Mouse (Mus musculus) stomach, embryonic 16.5 days (tissue): ENCODE measurements around the gene Stat1. TPM values are rescaled to one million over a fixed set of nuclear protein-coding genes. Genes with fewer than 3 reads are reported as not detected.
A peak's percentile ranks its signal among the peaks of the same experiment; 100 is the strongest.

Source experiments
- ATAC-seq: fragments of 200-750 bp; cut with Nextera tagmentation; 2 replicates; pipeline ENCODE4 v1.8.0; 2017; ENCODE audit warnings: moderate number of reproducible peaks, moderate TSS enrichment; ENCODE audit not compliant: insufficient read depth, low FRiP score
- H3K27ac ChIP-seq: fragments of 300-500 bp; sonication (generic); 2 replicates; pipeline ENCODE4 v1.5.1; 2014; ENCODE audit warnings: low read length
- H3K27me3 ChIP-seq: fragments of 300-500 bp; sonication (generic); 2 replicates; pipeline ENCODE4 v1.6.1; 2014; ENCODE audit warnings: low read length, control low read depth, mixed read lengths; ENCODE audit not compliant: control insufficient read depth, insufficient read depth
- H3K36me3 ChIP-seq: fragments of 300-500 bp; sonication (generic); 2 replicates; pipeline ENCODE4 v1.6.1; 2014; ENCODE audit warnings: low read length; ENCODE audit not compliant: control insufficient read depth, insufficient read depth
- H3K4me1 ChIP-seq: fragments of 300-500 bp; sonication (generic); 2 replicates; pipeline ENCODE4 v1.6.1; 2014; ENCODE audit warnings: low read length, control low read depth, mixed read lengths; ENCODE audit not compliant: control insufficient read depth, insufficient read depth
- H3K4me2 ChIP-seq: fragments of 300-500 bp; sonication (generic); 2 replicates; pipeline ENCODE4 v1.6.1; 2014; ENCODE audit warnings: low read depth, low read length, mixed read lengths
- H3K4me3 ChIP-seq: fragments of 300-500 bp; sonication (generic); replicated peaks from 2 replicates; pipeline ENCODE4 v1.5.1; 2014; ENCODE audit warnings: mild to moderate bottlenecking, low read length
- H3K9ac ChIP-seq: fragments of 300-500 bp; sonication (generic); 2 replicates; pipeline ENCODE4 v1.6.1; 2014; ENCODE audit warnings: low read length
- H3K9me3 ChIP-seq: fragments of 300-500 bp; sonication (generic); replicated peaks from 2 replicates; pipeline ENCODE4 v1.6.1; 2016; ENCODE audit warnings: low read length, control low read depth; ENCODE audit not compliant: control insufficient read depth
- WGBS: fragments of 180-500 bp; shearing (Covaris S2); extraction: QIAGEN DNeasy Blood & Tissue Kit; methylation state at CpG from one replicate; pipeline ENCODE4 v1.1.7; 2014; 5-methylcytosine and 5-hydroxymethylcytosine counted together
- polyA plus RNA-seq: library from polyadenylated mRNA; unstranded; fragments of >200 nt; fragmentation: Nextera tagmentation; extraction: Ambion mirVana; gene quantifications from 2 replicates; pipeline ENCODE4 v1.2.1, GENCODE M21; 2015

The Stat1 gene
- polyA plus RNA-seq, 1 experiment from 2014 or later = 23.4 TPM

DNA sequence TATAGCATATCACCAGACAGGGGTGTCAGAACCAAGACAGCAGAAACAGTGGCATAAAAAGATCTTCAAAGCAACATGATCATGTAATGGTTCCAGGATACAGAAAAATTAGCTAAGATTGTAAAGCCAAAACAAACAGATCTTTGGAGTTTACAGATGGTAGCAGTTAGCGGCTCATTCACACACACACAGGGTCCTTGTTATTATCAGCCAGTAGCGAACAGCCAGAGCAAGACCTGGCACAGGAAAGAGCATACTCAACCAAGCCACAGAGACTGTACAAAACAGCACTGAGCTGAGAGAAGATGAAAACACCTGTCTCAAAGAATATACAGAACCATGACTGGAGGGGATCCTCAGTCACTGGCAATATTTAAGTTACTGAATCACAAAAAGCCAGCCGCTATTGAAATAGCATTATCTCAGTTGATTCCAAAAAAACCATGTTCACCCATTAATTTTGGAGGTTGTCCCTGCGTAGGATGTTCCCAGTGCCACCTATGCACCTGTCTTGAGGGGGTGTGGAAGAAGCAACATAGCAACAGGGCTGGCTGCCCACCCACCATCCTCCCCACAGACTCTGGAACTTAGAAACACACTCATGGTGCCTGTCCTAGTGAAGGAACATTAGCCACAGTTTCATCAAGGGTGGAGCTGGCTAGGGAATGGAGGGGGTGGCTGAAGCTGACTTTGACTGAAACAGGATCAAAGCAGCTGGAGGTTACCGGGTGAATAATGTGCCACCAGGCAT is 44.6 kb downstream of the Stat1 start:
- 88% methylated on average over 5 of the region's 5 CpGs for WGBS
- H3K9ac ChIP-seq = no peak overlapping the region
- H3K4me1 ChIP-seq = no peaks in the 10 kb centered on the region
- H3K9me3 ChIP-seq = no peaks in the 10 kb centered on the region
- H3K27ac ChIP-seq = no peak overlapping the region
- H3K27me3 ChIP-seq = no peaks in the 10 kb centered on the region
- no peak overlapping the region for H3K4me3 ChIP-seq
- H3K4me2 ChIP-seq = no peak overlapping the region
- ATAC-seq = no peak
- no peaks in the 10 kb centered on the region for H3K36me3 ChIP-seq

GRCm38 (mm10) chr1:52166652-52167220 is 47.5 kb downstream of the Stat1 start:
- no peak for ATAC-seq
- no peak overlapping the region for H3K4me3 ChIP-seq
- no peak overlapping the region for H3K9ac ChIP-seq
- H3K27me3 ChIP-seq = no peaks in the 10 kb centered on the region
- H3K4me2 ChIP-seq = no peak overlapping the region; the same call in 1 of the 2 replicates
- H3K9me3 ChIP-seq = no peaks in the 10 kb centered on the region
- H3K27ac ChIP-seq = peak overlapping the region; percentile 29; the same call in 1 of the 2 replicates
- no peaks in the 10 kb centered on the region for H3K4me1 ChIP-seq
- no peaks in the 10 kb centered on the region for H3K36me3 ChIP-seq
- 61% methylated on average over 14 of the region's 14 CpGs for WGBS

GRCm38 (mm10) chr1:52170057-52170456 is 50.8 kb downstream of the Stat1 start:
- 20% methylated on average over 3 of the region's 3 CpGs for WGBS

GRCm38 (mm10) chr1:52170747-52171146 is 51.5 kb downstream of the Stat1 start:
- ATAC-seq = no peak
- H3K36me3 ChIP-seq = no peaks in the 10 kb centered on the region
- 74% methylated on average over 7 of the region's 7 CpGs for WGBS

More at GRCm38 (mm10) chr1:52170057-52170456, 50.8 kb downstream of the Stat1 start:
- H3K4me2 ChIP-seq = no peak overlapping the region
- H3K4me1 ChIP-seq = no peaks in the 10 kb centered on the region
- no peaks in the 10 kb centered on the region for H3K9me3 ChIP-seq
- H3K4me3 ChIP-seq = no peak overlapping the region
- peak; percentile 63; the same call in 1 of the 2 replicates for ATAC-seq
- H3K27ac ChIP-seq = no peak overlapping the region
- no peaks in the 10 kb centered on the region for H3K27me3 ChIP-seq
- no peak overlapping the region for H3K9ac ChIP-seq
- H3K36me3 ChIP-seq = no peaks in the 10 kb centered on the region

GRCm38 (mm10) chr1:52171271-52171670 is 52.0 kb downstream of the Stat1 start:
- no peak overlapping the region for H3K4me3 ChIP-seq
- H3K9ac ChIP-seq = no peak overlapping the region
- no peaks in the 10 kb centered on the region for H3K36me3 ChIP-seq
- 53% methylated on average over 8 of the region's 8 CpGs for WGBS
- no peaks in the 10 kb centered on the region for H3K27me3 ChIP-seq
- ATAC-seq = no peak
- no peaks in the 10 kb centered on the region for H3K9me3 ChIP-seq
- H3K4me1 ChIP-seq = no peaks in the 10 kb centered on the region
- H3K4me2 ChIP-seq = no peak overlapping the region
- H3K27ac ChIP-seq = no peak overlapping the region

More at GRCm38 (mm10) chr1:52170747-52171146, 51.5 kb downstream of the Stat1 start:
- H3K4me2 ChIP-seq = no peak overlapping the region
- no peak overlapping the region for H3K4me3 ChIP-seq
- no peaks in the 10 kb centered on the region for H3K27me3 ChIP-seq
- no peak overlapping the region for H3K9ac ChIP-seq
- no peak overlapping the region for H3K27ac ChIP-seq
- no peaks in the 10 kb centered on the region for H3K9me3 ChIP-seq
- no peaks in the 10 kb centered on the region for H3K4me1 ChIP-seq

DNA sequence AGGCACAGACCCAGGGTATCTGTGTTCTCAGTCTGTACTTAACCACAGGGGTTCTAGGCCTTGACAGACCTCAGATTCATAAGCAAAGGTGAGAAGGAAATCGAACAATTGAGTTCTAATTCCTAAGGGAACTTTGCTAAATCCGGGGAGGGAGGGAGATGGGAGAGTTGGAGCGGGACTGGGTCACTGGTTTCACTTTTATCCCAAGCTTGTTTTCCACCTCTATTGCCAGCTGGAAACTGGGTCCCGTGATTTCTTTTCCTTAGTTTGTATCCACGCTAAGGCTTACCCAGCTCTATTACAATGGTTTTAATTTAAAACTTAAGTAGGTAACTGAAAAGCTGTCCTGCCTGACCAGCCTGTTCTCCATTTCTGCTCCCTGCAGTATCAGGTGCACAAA is 56.1 kb downstream of the Stat1 start:
- Histone ChIP-seq H3K27ac (no peak overlapping the region), H3K4me2 (no peak overlapping the region)

DNA sequence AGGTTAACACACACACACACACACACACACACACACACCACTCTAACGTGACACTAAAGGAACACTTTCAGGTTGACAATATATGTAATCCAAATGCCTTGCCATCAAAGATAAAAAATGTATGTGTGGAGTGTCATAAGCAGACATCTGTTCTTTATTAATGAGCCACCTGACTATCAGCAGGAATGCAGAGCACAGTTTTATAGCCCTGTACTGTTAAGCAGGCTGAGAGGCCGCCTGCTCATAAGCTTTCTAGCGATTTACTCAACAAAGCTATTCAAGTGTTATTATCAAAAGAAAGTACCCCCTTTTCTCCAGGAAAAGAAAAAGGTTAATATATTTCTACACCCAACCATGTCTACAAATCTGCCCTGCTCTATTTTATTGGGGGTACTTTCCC is 56.7 kb downstream of the Stat1 start:
- no peak overlapping the region for H3K27ac ChIP-seq

More for the DNA sequence above, 56.1 kb downstream of the Stat1 start:
- H3K4me1 ChIP-seq = no peaks in the 10 kb centered on the region
- H3K4me3 ChIP-seq = no peak overlapping the region
- 81% methylated on average over 5 of the region's 5 CpGs for WGBS
- no peak overlapping the region for H3K9ac ChIP-seq
- no peaks in the 10 kb centered on the region for H3K9me3 ChIP-seq
- no peaks in the 10 kb centered on the region for H3K36me3 ChIP-seq
- no peak for ATAC-seq
- H3K27me3 ChIP-seq = no peaks in the 10 kb centered on the region

GRCm38 (mm10) chr1:52176999-52177398 is 57.8 kb downstream of the Stat1 start:
- Histone ChIP-seq H3K4me1 (no peaks in the 10 kb centered on the region), H3K4me2 (no peak overlapping the region), H3K9me3 (no peaks in the 10 kb centered on the region), H3K4me3 (no peak overlapping the region), H3K27ac (no peak overlapping the region), H3K36me3 (no peaks in the 10 kb centered on the region), H3K9ac (no peak overlapping the region), H3K27me3 (no peaks in the 10 kb centered on the region)
- ATAC-seq = no peak
- 78% methylated on average over 2 of the region's 2 CpGs for WGBS

More for the DNA sequence above, 56.7 kb downstream of the Stat1 start:
- no peak for ATAC-seq
- no peaks in the 10 kb centered on the region for H3K36me3 ChIP-seq
- H3K9me3 ChIP-seq = no peaks in the 10 kb centered on the region
- H3K4me1 ChIP-seq = no peaks in the 10 kb centered on the region
- no peaks in the 10 kb centered on the region for H3K27me3 ChIP-seq
- no peak overlapping the region for H3K4me2 ChIP-seq
- WGBS = 65% methylated on average over 3 of the region's 3 CpGs
- no peak overlapping the region for H3K9ac ChIP-seq
- H3K4me3 ChIP-seq = no peak overlapping the region

DNA sequence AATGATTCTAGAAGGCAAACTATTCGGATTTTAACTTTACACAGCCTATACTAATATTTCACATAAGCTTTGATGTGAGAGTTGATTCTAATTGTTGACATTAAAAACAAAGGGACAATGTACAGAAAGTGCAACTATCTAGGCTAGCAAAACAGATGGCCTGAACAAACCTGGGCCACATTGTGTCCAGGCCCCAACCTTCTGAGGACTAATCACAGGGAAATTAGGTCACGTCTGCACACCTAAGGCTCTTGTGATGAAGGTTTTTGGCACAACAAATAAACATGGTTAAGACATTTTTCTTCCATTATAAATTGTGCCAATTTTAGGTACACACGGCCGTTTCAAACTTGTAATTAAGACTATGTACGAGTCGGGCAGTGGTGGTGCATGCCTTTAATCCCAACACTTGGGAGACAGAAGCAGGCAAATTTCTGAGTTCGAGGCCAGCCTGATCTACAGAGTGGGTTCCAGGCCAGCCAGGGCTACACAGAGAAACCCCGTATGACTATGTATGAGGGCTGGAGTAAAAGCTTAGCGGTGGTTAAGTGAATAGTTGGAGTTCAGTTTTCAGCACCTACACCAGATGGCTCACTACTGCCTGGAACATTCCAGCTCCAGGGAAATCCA is 60.8 kb downstream of the Stat1 start:
- no peaks in the 10 kb centered on the region for H3K36me3 ChIP-seq
- H3K27me3 ChIP-seq = no peaks in the 10 kb centered on the region
- 93% methylated on average over 9 of the region's 9 CpGs for WGBS
- no peak for ATAC-seq
- H3K27ac ChIP-seq = no peak overlapping the region
- no peak overlapping the region for H3K4me3 ChIP-seq
- H3K9me3 ChIP-seq = no peaks in the 10 kb centered on the region
- no peaks in the 10 kb centered on the region for H3K4me1 ChIP-seq
- no peak overlapping the region for H3K4me2 ChIP-seq
- H3K9ac ChIP-seq = no peak overlapping the region
